ENCODE assay signal across 29 mouse cellular contexts in the genomic region with DNA sequence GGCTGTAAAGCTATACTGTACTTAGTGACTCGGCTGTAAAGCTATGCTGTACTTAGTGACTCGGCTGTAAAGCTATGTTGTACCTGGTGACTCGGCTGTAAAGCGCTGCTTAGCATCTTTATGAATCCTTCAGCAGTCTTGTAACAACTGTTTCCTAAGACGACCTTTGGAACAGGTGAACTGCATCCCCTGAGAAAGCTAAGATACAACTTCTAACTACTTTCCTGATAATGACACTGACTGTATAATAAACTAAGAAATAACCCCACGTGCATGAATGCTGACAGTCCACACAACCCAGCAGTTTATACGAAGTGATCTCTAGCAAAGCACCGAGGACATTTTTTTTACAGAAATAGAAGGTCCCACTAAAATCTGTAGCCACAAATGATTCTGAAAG. TPM values are rescaled to one million over a fixed set of nuclear protein-coding genes. Genes with fewer than 3 reads are reported as not detected.
"Had no signal": no experiment of that assay in that cellular context is flagged by ENCODE, and none has a peak within 500 bp of the region (broad histone marks: within the 10 kb centered on the region; RNA-seq: fewer than 3 reads in every experiment).

No protein-coding gene starts in this region.

- H3K27ac ChIP-seq: embryonic facial prominence, embryonic 10.5 days; embryonic facial prominence, embryonic 12.5 days; embryonic facial prominence, embryonic 13.5 days; embryonic facial prominence, embryonic 15.5 days; forebrain, embryonic 10.5 days; forebrain, embryonic 12.5 days; forebrain, embryonic 13.5 days; forebrain, embryonic 15.5 days; gastrocnemius, adult 2 months; heart, adult 2 months had no signal

- H3K27me3 ChIP-seq: embryonic facial prominence, embryonic 12.5 days; embryonic facial prominence, embryonic 13.5 days; embryonic facial prominence, embryonic 15.5 days; forebrain, embryonic 12.5 days; forebrain, embryonic 13.5 days; forebrain, embryonic 15.5 days had no signal

- H3K4me2 ChIP-seq: embryonic facial prominence, embryonic 12.5 days; embryonic facial prominence, embryonic 13.5 days; embryonic facial prominence, embryonic 15.5 days; forebrain, embryonic 12.5 days; forebrain, embryonic 13.5 days; forebrain, embryonic 15.5 days had no signal

- H3K9me3 ChIP-seq: embryonic facial prominence, embryonic 10.5 days; embryonic facial prominence, embryonic 12.5 days; embryonic facial prominence, embryonic 13.5 days; embryonic facial prominence, embryonic 15.5 days; forebrain, embryonic 10.5 days; forebrain, embryonic 12.5 days; forebrain, embryonic 13.5 days; forebrain, embryonic 15.5 days had no signal

- H3K9ac ChIP-seq: embryonic facial prominence, embryonic 12.5 days; embryonic facial prominence, embryonic 13.5 days; embryonic facial prominence, embryonic 15.5 days; forebrain, embryonic 12.5 days; forebrain, embryonic 13.5 days; forebrain, embryonic 15.5 days; forebrain, postnatal 0 days had no signal

- ATAC-seq: forebrain, embryonic 13.5 days; forebrain, embryonic 14.5 days; forebrain, embryonic 15.5 days; forebrain, embryonic 16.5 days; forebrain, postnatal 0 days had no signal

- H3K4me3 ChIP-seq: embryonic facial prominence, embryonic 10.5 days; embryonic facial prominence, embryonic 12.5 days; embryonic facial prominence, embryonic 13.5 days; embryonic facial prominence, embryonic 15.5 days; erythroblast, embryonic 14.5 days; forebrain, embryonic 10.5 days; forebrain, embryonic 12.5 days; forebrain, embryonic 13.5 days; forebrain, embryonic 15.5 days; gastrocnemius, adult 2 months; heart, adult 2 months had no signal

- DNase-seq: cerebellum, adult 8-10 months; cerebellum, adult 9-10 months; cerebellum, adult 9-11 months; cerebellum, postnatal 10 days; cerebellum, postnatal 14 days; cerebellum, postnatal 25 days; cerebellum, postnatal 36 days; embryo, embryonic 11 days; forebrain, postnatal 0 days; gastrocnemius, adult 2 months; gastrocnemius, postnatal 10 days; gastrocnemius, postnatal 14 days; gastrocnemius, postnatal 36 days; heart, adult 11 months; heart, adult 18-20 months; heart, adult 2 months had no signal

- H3K4me1 ChIP-seq: embryonic facial prominence, embryonic 10.5 days; embryonic facial prominence, embryonic 12.5 days; embryonic facial prominence, embryonic 13.5 days; embryonic facial prominence, embryonic 15.5 days; forebrain, embryonic 10.5 days; forebrain, embryonic 12.5 days; forebrain, embryonic 13.5 days; forebrain, embryonic 15.5 days had no signal

RNA-seq across cellular contexts. Expression of gene Tgfb2, which starts 27.3 kb away (rescaled TPM):
- total RNA-seq: common myeloid progenitor, adult 5-6 weeks; granulocyte monocyte progenitor cell, adult 5-6 weeks had no signal
- polyA plus RNA-seq: erythroblast, embryonic 14.5 days had no signal
